Mouse (Mus musculus): Measurements from ENCODE around the gene Nln.

DNA sequence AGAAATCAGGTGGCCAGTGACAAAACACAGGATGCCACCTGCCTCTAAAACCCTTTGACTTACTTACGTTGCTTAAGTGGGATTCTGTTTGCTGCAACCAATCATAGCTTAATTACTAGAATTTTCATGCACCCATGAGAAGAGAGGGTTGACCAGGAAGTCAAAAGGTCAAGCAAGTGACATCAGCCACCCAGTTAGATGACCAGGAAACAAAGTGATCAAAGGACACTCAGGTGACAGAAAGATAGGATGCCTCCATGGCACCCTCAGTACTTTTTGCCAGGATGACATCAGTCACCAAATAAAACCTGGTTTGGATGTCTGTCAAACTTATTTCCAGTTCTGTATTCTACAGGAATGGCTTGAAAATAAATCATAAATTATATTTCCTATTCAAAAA lies 49.2 kb downstream of the Nln start:
- TF ChIP-seq USF1 (IDR thresholded peaks at IDR 0.05; ENCODE audit: low read depth, low read length): no peak
- TF ChIP-seq POLR2A (IDR thresholded peaks at IDR 0.05; ENCODE audit: control insufficient read depth in 1 of 2, insufficient read depth in 1 of 2, low read depth in 1 of 2, low read length in 2 of 2, poor library complexity in 1 of 2): no peak
- no peak for TF ChIP-seq MAFK (IDR thresholded peaks at IDR 0.05; ENCODE audit: borderline replicate concordance, low read depth, low read length)

Data from MEL (cell line).